Mouse (Mus musculus): ENCODE results near the gene Dhx9. TPM values are rescaled to one million over a fixed set of nuclear protein-coding genes. Genes with fewer than 3 reads are reported as not detected.
"Not testable (repeated sequence)": the region's sequence is repeated elsewhere in the genome, so short reads cannot be mapped to it uniquely, and the experiment has no call there.

Gene Dhx9
- polyA plus RNA-seq, 1 experiment from 2014 or later = 52.2 TPM

GRCm38 (mm10) chr1:153416271-153416832 lies 71.1 kb downstream of the Dhx9 start:
- ATAC-seq (ENCODE audit: low FRiP score, low TSS enrichment); H3K4me2 ChIP-seq (replicated peaks; ENCODE audit: low read depth, low read length); H3K4me1 ChIP-seq (ENCODE audit: control insufficient read depth, insufficient read depth, low read length); H3K27me3 ChIP-seq (ENCODE audit: control insufficient read depth, insufficient read depth, low read length); H3K4me3 ChIP-seq (ENCODE audit: low read length); H3K9me3 ChIP-seq (ENCODE audit: control insufficient read depth, low read length); H3K27ac ChIP-seq (ENCODE audit: low read depth, low read length); H3K9ac ChIP-seq (ENCODE audit: low read depth, low read length); H3K36me3 ChIP-seq (ENCODE audit: control insufficient read depth, insufficient read depth, low read length): not testable (repeated sequence)
- 86% methylated on average over 3 of the region's 3 CpGs for WGBS

- ATAC-seq (ENCODE audit: low FRiP score, low TSS enrichment); H3K4me3 ChIP-seq (ENCODE audit: low read length); H3K27ac ChIP-seq (ENCODE audit: low read depth, low read length); H3K27me3 ChIP-seq (ENCODE audit: control insufficient read depth, insufficient read depth, low read length); H3K9ac ChIP-seq (ENCODE audit: low read depth, low read length); H3K9me3 ChIP-seq (ENCODE audit: control insufficient read depth, low read length); H3K4me2 ChIP-seq (replicated peaks; ENCODE audit: low read depth, low read length); H3K36me3 ChIP-seq (ENCODE audit: control insufficient read depth, insufficient read depth, low read length); H3K4me1 ChIP-seq (ENCODE audit: control insufficient read depth, insufficient read depth, low read length): not testable (repeated sequence)
- 76% methylated on average over 2 of the region's 5 CpGs for WGBS
Measured at GRCm38 (mm10) chr1:153415742-153416141, 71.7 kb downstream of the Dhx9 start.

- H3K27ac ChIP-seq (ENCODE audit: low read depth, low read length) = no peak overlapping the region
- H3K4me3 ChIP-seq (ENCODE audit: low read length) = no peak overlapping the region
- H3K9ac ChIP-seq (ENCODE audit: low read depth, low read length) = no peak overlapping the region
- H3K27me3 ChIP-seq (ENCODE audit: control insufficient read depth, insufficient read depth, low read length) = no peaks in the 10 kb centered on the region
- H3K9me3 ChIP-seq (ENCODE audit: control insufficient read depth, low read length) = no peaks in the 10 kb centered on the region
- WGBS = 85% methylated on average over 4 of the region's 4 CpGs
- no peak for ATAC-seq (ENCODE audit: low FRiP score, low TSS enrichment)
- H3K4me1 ChIP-seq (ENCODE audit: control insufficient read depth, insufficient read depth, low read length) = no peaks in the 10 kb centered on the region
- H3K36me3 ChIP-seq (ENCODE audit: control insufficient read depth, insufficient read depth, low read length) = no peaks in the 10 kb centered on the region
- no peak overlapping the region for H3K4me2 ChIP-seq (replicated peaks; ENCODE audit: low read depth, low read length)
Measured at GRCm38 (mm10) chr1:153414962-153415361, 72.5 kb downstream of the Dhx9 start.

DNA sequence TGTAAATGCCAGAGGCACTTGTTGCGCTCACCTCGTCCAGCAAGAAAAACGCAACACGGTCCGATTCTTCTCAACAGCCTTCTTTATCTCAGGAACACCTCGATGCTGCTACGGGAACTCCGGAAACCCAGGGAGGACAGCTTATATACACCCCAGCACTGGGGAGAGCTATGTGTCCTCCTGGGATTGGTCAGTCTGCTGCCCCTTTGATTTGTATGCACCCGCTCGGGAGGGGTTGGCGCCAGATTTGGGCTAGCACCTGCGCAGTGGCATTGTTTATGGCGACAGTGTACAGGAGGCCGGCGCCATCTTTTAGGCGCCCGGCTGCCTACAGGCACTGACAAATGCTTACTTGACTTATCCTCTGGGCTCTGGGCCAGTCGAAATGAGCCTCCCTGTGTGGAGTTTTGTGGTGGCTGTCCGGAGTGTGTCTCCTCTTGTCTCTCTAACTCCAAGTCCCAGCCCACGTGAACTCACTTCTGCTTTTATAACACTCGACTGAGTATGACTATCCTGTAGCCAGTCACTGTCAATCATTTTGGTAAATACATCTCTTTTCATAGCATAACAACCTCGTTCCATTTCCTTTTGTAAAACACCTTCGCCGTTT lies 73.2 kb downstream of the Dhx9 start:
- 89% methylated on average over 24 of the region's 24 CpGs for WGBS

DNA sequence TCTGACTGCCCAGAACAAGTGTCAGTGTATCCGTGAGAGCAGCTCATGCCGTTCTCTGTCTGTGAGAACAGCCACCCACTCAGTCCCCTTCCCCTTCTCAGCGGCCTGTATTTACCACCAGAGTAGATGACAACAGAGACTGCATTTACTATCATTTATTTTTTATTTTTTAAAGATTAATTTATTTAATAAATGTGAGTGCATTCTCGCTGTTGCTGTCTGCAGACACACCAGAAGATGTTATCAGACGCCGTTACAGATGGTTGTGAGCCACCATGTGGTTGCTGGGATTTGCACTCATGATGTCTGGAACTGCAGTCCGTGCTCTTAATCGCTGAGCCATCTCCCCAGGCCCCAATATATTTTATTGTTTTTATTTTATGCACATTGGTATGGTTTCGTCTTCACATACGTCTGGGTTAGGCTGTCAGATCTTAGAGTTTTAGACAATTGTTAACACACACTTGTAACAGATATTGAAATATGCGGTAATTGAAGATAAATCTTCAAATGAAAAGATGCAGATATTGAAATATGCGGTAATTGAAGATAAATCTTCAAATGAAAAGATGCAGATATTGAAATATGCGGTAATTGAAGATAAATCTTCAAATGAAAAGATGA lies 74.0 kb downstream of the Dhx9 start:
- not testable (repeated sequence) for H3K9me3 ChIP-seq (ENCODE audit: control insufficient read depth, low read length); H3K4me2 ChIP-seq (replicated peaks; ENCODE audit: low read depth, low read length); H3K4me3 ChIP-seq (ENCODE audit: low read length); ATAC-seq (ENCODE audit: low FRiP score, low TSS enrichment); H3K27me3 ChIP-seq (ENCODE audit: control insufficient read depth, insufficient read depth, low read length); H3K4me1 ChIP-seq (ENCODE audit: control insufficient read depth, insufficient read depth, low read length); H3K27ac ChIP-seq (ENCODE audit: low read depth, low read length); H3K36me3 ChIP-seq (ENCODE audit: control insufficient read depth, insufficient read depth, low read length); H3K9ac ChIP-seq (ENCODE audit: low read depth, low read length)
- 88% methylated on average over 13 of the region's 13 CpGs for WGBS

More for the DNA sequence above, 73.2 kb downstream of the Dhx9 start:
- not testable (repeated sequence) for H3K27me3 ChIP-seq (ENCODE audit: control insufficient read depth, insufficient read depth, low read length); H3K36me3 ChIP-seq (ENCODE audit: control insufficient read depth, insufficient read depth, low read length); H3K4me2 ChIP-seq (replicated peaks; ENCODE audit: low read depth, low read length); H3K9me3 ChIP-seq (ENCODE audit: control insufficient read depth, low read length); H3K27ac ChIP-seq (ENCODE audit: low read depth, low read length); H3K4me1 ChIP-seq (ENCODE audit: control insufficient read depth, insufficient read depth, low read length); H3K9ac ChIP-seq (ENCODE audit: low read depth, low read length); H3K4me3 ChIP-seq (ENCODE audit: low read length); ATAC-seq (ENCODE audit: low FRiP score, low TSS enrichment)

DNA sequence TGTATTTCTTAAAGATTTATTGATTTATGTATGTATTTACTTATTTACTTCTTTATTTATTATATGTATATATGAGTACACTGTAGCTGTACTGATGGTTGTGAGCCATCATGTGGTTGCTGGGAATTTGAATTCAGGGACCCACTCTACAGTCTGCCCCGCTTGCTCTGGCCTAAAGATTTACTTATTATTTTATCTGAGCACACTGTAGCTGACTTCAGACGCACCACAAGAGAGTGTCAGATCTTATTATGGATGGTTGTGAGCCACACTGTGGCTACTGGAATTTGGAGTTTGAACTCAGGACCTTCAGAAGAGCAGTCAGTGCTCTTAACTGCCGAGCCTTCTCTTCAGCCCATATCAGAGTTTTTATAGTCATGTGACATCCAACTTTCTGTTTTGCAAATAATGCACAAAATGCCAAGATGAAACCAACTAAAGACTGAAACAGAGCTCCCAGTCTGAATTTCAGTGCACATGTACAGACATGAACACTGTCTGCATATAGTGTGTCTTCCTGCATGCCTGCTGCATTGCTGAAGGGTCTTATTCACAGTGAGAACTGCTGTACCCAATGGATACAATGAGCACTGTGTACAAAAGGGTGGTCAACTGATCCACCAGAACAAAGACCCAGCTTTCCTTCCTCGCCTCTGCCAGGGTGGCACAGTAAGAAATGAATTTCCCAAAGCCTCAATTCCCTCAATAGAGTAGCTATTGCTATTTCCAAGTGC lies 74.6 kb downstream of the Dhx9 start:
- H3K27ac ChIP-seq (ENCODE audit: low read depth, low read length); H3K4me1 ChIP-seq (ENCODE audit: control insufficient read depth, insufficient read depth, low read length); H3K4me3 ChIP-seq (ENCODE audit: low read length); H3K9ac ChIP-seq (ENCODE audit: low read depth, low read length); H3K27me3 ChIP-seq (ENCODE audit: control insufficient read depth, insufficient read depth, low read length); H3K36me3 ChIP-seq (ENCODE audit: control insufficient read depth, insufficient read depth, low read length); ATAC-seq (ENCODE audit: low FRiP score, low TSS enrichment); H3K4me2 ChIP-seq (replicated peaks; ENCODE audit: low read depth, low read length); H3K9me3 ChIP-seq (ENCODE audit: control insufficient read depth, low read length): not testable (repeated sequence)
- WGBS = 91% methylated on average over 3 of the region's 4 CpGs

DNA sequence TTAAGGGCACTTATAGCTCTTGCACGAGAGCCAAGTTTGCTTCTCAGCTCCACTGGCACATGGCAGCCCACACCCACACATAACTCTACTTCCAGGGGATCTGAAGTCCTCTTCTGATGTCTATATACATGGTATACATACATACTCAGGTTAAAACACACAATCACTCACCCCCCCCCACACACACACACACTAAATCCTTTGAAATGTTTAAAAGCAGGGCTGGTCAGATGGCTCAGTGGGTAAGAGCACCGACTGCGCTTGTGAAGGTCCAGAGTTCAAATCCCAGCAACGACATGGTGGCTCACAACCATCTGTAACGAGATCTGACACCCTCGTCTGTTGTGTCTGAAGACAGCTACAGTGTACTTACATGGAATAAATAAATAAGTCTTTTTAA lies 75.7 kb downstream of the Dhx9 start:
- H3K27ac ChIP-seq (ENCODE audit: low read depth, low read length) = no peak overlapping the region
- no peak overlapping the region for H3K4me3 ChIP-seq (ENCODE audit: low read length)
- 84% methylated on average over 6 of the region's 6 CpGs for WGBS
- H3K9ac ChIP-seq (ENCODE audit: low read depth, low read length) = no peak overlapping the region
- no peaks in the 10 kb centered on the region for H3K27me3 ChIP-seq (ENCODE audit: control insufficient read depth, insufficient read depth, low read length)
- no peaks in the 10 kb centered on the region for H3K36me3 ChIP-seq (ENCODE audit: control insufficient read depth, insufficient read depth, low read length)
- ATAC-seq (ENCODE audit: low FRiP score, low TSS enrichment) = no peak
- no peaks in the 10 kb centered on the region for H3K4me1 ChIP-seq (ENCODE audit: control insufficient read depth, insufficient read depth, low read length)
- H3K4me2 ChIP-seq (replicated peaks; ENCODE audit: low read depth, low read length) = no peak overlapping the region
- no peaks in the 10 kb centered on the region for H3K9me3 ChIP-seq (ENCODE audit: control insufficient read depth, low read length)

DNA sequence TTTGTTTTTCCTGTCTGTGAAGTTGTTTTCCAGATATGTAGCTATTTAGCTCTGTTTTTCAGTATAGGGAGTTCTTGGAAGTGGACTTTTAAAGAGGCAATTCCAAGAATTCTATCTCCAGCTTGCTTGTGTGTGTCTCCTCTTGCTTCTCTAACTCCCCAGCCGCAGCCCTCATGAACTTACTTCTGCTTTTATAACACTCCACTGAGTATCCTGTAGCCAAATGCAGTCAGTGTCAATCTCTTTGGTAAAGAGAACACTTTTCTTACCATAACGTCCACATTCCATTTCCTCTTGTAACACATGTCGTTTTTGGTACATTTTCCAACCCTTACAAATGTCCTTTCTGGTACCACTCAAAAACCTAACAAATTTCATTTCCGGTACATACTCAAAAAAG lies 76.5 kb downstream of the Dhx9 start:
- H3K9me3 ChIP-seq (ENCODE audit: control insufficient read depth, low read length); H3K27me3 ChIP-seq (ENCODE audit: control insufficient read depth, insufficient read depth, low read length); H3K27ac ChIP-seq (ENCODE audit: low read depth, low read length); H3K4me1 ChIP-seq (ENCODE audit: control insufficient read depth, insufficient read depth, low read length); H3K4me3 ChIP-seq (ENCODE audit: low read length); ATAC-seq (ENCODE audit: low FRiP score, low TSS enrichment); H3K36me3 ChIP-seq (ENCODE audit: control insufficient read depth, insufficient read depth, low read length); H3K4me2 ChIP-seq (replicated peaks; ENCODE audit: low read depth, low read length); H3K9ac ChIP-seq (ENCODE audit: low read depth, low read length): not testable (repeated sequence)
- 90% methylated on average over 1 of the region's 4 CpGs for WGBS

- not testable (repeated sequence) for H3K9ac ChIP-seq (ENCODE audit: low read depth, low read length); H3K4me1 ChIP-seq (ENCODE audit: control insufficient read depth, insufficient read depth, low read length); H3K27ac ChIP-seq (ENCODE audit: low read depth, low read length); ATAC-seq (ENCODE audit: low FRiP score, low TSS enrichment); H3K9me3 ChIP-seq (ENCODE audit: control insufficient read depth, low read length); H3K4me2 ChIP-seq (replicated peaks; ENCODE audit: low read depth, low read length); H3K4me3 ChIP-seq (ENCODE audit: low read length); H3K36me3 ChIP-seq (ENCODE audit: control insufficient read depth, insufficient read depth, low read length); H3K27me3 ChIP-seq (ENCODE audit: control insufficient read depth, insufficient read depth, low read length)
- 85% methylated on average over 4 of the region's 5 CpGs for whole genome bisulfite sequencing
Measured at GRCm38 (mm10) chr1:153408296-153408695, 79.2 kb downstream of the Dhx9 start.

All from kidney, embryonic 14.5 days (tissue).